Mouse (Mus musculus): ENCODE results near the gene Btnl10. TPM values are rescaled to one million over a fixed set of nuclear protein-coding genes. Genes with fewer than 3 reads are reported as not detected.
A peak's percentile ranks its signal among the peaks of the same experiment; 100 is the strongest.

The Btnl10 gene
- polyA plus RNA-seq, 1 experiment from 2014 or later = not detected

DNA sequence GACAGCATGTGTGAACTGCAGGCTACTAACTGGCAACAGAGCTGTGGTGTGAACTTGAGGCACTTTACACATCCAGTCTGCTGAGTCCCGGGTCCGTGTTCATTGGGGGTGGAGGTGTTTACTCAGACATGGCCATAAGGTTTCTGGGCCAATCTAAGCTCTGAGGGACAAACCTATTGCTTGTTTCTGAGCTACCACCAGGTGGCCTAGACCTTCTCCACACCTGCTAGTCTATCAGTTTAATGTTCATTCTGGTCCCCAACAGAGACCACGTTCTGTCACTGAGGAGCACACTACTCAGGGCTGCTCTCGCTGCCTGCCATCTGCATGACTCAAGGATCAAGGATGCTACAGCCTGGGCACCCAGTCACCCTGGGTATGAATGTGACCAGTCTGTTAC lies 13.9 kb downstream of the Btnl10 start:
- H3K4me2 ChIP-seq = no peak overlapping the region
- WGBS = 65% methylated on average over 4 of the region's 4 CpGs
- no peaks in the 10 kb centered on the region for H3K27me3 ChIP-seq
- H3K27ac ChIP-seq = no peak overlapping the region
- H3K36me3 ChIP-seq = peaks cover 50% of the 10 kb centered on the region
- no peak overlapping the region for H3K9ac ChIP-seq
- no peak overlapping the region for H3K4me3 ChIP-seq
- H3K9me3 ChIP-seq (replicated peaks) = no peaks in the 10 kb centered on the region
- H3K4me1 ChIP-seq (replicated peaks) = peaks cover 14% of the 10 kb centered on the region
- no peak for ATAC-seq (replicated peaks; ENCODE audit: insufficient number of reproducible peaks, insufficient read depth, low FRiP score, low read depth)

DNA sequence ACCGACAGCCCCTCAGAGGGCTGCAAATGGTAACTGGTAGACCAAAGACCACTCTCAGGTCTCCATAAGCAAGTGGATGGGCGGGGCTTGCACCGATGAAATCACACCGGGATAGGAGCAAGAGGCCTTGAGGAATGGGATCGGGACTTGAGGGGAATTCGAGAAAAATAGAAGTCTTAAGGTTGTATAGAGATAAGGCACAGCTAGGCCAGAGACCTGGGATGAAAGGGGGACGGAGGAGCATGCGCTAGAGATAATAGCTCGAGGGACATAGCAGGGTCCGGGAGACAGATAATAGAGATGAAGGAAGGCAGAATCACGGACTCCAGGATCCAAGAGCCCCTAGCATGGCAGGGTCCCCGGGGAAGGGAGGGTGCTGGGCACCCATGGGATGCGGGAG lies 20.2 kb downstream of the Btnl10 start:
- peaks cover 33% of the 10 kb centered on the region for H3K36me3 ChIP-seq
- under 1% methylated on average over 13 of the region's 13 CpGs for WGBS
- H3K9me3 ChIP-seq (replicated peaks) = no peaks in the 10 kb centered on the region
- no peak for ATAC-seq (replicated peaks; ENCODE audit: insufficient number of reproducible peaks, insufficient read depth, low FRiP score, low read depth)
- H3K27ac ChIP-seq = peak overlapping the region; percentile 98
- H3K4me1 ChIP-seq (replicated peaks) = peaks cover 25% of the 10 kb centered on the region
- peaks cover 4% of the 10 kb centered on the region; the same call in 1 of the 2 replicates for H3K27me3 ChIP-seq
- peak overlapping the region; percentile 98 for H3K9ac ChIP-seq
- peak overlapping the region; percentile 90 for H3K4me3 ChIP-seq
- peak overlapping the region; percentile 95 for H3K4me2 ChIP-seq

DNA sequence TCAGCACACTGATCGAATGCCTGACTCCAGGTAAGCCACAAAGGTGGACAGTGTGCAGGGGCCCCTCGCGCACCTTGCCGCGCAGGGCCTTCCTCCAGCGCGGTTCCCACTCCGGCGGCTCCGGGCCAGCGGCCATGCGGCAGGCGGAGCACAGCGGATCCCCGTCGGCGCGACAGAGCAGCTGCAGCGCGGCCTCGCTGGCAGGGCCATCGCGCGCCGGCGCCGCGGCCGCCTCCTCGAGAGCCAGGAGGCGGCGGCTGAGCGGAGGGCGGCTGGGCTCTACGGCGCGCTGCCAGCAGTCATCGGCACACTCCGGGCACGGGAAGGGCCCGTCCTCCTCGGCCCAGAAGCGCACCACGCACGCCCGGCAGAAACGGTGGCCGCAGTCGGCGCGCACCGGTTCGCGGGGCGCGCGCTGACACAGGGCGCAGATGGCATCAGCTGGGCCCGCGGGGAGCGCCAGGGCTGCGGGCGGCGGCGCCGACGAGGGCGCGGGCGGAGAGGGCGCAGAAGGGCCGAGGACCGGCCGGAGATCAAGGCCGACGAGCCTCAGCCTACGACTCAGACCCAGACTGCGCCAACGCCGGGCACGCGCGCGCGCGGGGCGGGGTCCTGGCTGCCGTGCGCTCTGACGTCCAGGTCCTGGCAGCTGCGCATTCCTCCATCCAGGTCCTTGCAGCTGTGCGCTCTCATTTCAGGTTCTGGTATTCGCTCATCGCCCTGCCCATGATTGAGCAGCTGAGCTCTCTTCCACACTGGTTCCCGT lies 20.8 kb downstream of the Btnl10 start, which contains the start of gene Rnf187:
TSS of gene Rnf187 (minus strand) at position 595 of the 766 bp plus-strand sequence.
- peaks cover 5% of the 10 kb centered on the region for H3K27me3 ChIP-seq
- WGBS = under 1% methylated on average over 94 of the region's 95 CpGs
- H3K4me2 ChIP-seq = peak within 1 kb of the TSS; percentile 95
- H3K4me1 ChIP-seq (replicated peaks) = peaks cover 25% of the 10 kb centered on the region
- H3K36me3 ChIP-seq = peaks cover 27% of the 10 kb centered on the region
- peak within 1 kb of the TSS; percentile 98 for H3K27ac ChIP-seq
- H3K9me3 ChIP-seq (replicated peaks) = no peaks in the 10 kb centered on the region
- peak within 1 kb of the TSS; percentile 98 for H3K9ac ChIP-seq
- ATAC-seq (replicated peaks; ENCODE audit: insufficient number of reproducible peaks, insufficient read depth, low FRiP score, low read depth) = peak; percentile 97
- peak within 1 kb of the TSS; percentile 90 for H3K4me3 ChIP-seq

DNA sequence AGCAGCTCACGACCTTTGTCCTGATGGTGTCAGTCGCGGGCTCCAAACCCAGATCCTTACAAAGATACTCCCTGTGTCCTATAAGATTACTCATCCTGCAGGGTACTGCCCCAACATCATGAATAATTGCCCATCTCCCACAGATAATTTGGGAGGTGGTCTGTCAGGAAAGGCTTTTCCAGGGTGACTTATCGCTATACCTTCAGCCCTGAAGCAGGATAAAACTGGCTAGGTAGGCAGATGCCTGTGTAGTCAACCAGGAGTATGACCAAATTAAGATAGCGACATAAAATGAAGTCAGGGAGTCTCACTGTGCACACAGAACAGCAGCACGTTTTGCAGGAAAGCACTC lies 21.4 kb downstream of the Btnl10 start:
- H3K9ac ChIP-seq = peak overlapping the region; percentile 8; the same call in 1 of the 2 replicates
- H3K27ac ChIP-seq = peak overlapping the region; percentile 98
- H3K4me1 ChIP-seq (replicated peaks) = peaks cover 25% of the 10 kb centered on the region
- H3K9me3 ChIP-seq (replicated peaks) = no peaks in the 10 kb centered on the region
- peak overlapping the region; percentile 95 for H3K4me2 ChIP-seq
- H3K36me3 ChIP-seq = peaks cover 21% of the 10 kb centered on the region
- 18% methylated on average over 6 of the region's 6 CpGs for WGBS
- H3K4me3 ChIP-seq = peak overlapping the region; percentile 90
- ATAC-seq (replicated peaks; ENCODE audit: insufficient number of reproducible peaks, insufficient read depth, low FRiP score, low read depth) = no peak
- H3K27me3 ChIP-seq = peaks cover 11% of the 10 kb centered on the region

DNA sequence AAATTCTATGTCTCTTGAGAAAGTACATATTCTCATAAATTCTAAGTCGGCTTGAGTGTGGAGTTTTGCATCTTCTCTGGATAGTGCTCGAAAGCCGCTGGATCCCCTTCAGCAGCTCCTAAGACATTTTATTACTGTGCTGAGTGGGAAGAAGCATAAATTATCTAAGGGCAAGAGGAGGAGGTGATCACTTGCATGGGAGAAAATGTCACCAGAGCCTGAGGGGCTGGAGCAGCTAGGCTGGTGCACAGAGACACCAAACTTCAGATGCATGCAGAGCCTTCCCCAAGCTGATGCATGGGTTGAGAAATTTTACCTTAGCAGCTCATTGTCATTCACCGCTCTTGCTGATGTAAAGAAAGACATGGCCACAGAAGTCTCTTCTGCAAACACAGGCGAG lies 26.4 kb downstream of the Btnl10 start:
- no peaks in the 10 kb centered on the region for H3K9me3 ChIP-seq (replicated peaks)
- no peak overlapping the region for H3K27ac ChIP-seq
- H3K4me1 ChIP-seq (replicated peaks) = peaks cover 12% of the 10 kb centered on the region
- no peak overlapping the region for H3K9ac ChIP-seq
- no peak for ATAC-seq (replicated peaks; ENCODE audit: insufficient number of reproducible peaks, insufficient read depth, low FRiP score, low read depth)
- WGBS = 66% methylated on average over 5 of the region's 5 CpGs
- H3K27me3 ChIP-seq = peaks cover 20% of the 10 kb centered on the region
- no peaks in the 10 kb centered on the region for H3K36me3 ChIP-seq
- no peak overlapping the region for H3K4me2 ChIP-seq
- no peak overlapping the region for H3K4me3 ChIP-seq

DNA sequence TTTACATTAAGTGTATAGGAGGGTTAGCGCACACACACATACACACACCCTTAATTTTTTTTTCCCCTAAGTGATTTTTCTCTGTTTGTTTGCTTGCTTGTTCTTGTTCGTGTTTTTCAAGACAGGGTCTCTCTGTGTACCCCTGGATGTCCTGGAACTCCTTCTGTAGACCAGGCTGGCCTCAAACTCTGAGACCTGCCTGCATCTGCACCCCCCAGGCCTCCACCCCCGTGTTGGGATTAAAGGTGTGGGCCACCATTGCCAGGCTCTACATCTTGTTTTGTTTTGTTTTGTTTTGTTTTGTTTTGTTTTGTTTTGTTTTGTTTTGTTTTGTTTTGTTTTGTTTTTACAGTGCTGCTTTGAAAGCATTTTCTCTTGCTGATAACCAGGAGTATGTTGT lies 29.6 kb downstream of the Btnl10 start:
- 74% methylated on average over 3 of the region's 3 CpGs for WGBS
- ATAC-seq (replicated peaks; ENCODE audit: insufficient number of reproducible peaks, insufficient read depth, low FRiP score, low read depth) = no peak
- Histone ChIP-seq H3K4me3 (no peak overlapping the region), H3K27me3 (peaks cover 36% of the 10 kb centered on the region), H3K27ac (no peak overlapping the region), H3K9me3 (replicated peaks) (no peaks in the 10 kb centered on the region), H3K9ac (no peak overlapping the region), H3K4me1 (replicated peaks) (peaks cover 18% of the 10 kb centered on the region), H3K4me2 (no peak overlapping the region), H3K36me3 (no peaks in the 10 kb centered on the region)

DNA sequence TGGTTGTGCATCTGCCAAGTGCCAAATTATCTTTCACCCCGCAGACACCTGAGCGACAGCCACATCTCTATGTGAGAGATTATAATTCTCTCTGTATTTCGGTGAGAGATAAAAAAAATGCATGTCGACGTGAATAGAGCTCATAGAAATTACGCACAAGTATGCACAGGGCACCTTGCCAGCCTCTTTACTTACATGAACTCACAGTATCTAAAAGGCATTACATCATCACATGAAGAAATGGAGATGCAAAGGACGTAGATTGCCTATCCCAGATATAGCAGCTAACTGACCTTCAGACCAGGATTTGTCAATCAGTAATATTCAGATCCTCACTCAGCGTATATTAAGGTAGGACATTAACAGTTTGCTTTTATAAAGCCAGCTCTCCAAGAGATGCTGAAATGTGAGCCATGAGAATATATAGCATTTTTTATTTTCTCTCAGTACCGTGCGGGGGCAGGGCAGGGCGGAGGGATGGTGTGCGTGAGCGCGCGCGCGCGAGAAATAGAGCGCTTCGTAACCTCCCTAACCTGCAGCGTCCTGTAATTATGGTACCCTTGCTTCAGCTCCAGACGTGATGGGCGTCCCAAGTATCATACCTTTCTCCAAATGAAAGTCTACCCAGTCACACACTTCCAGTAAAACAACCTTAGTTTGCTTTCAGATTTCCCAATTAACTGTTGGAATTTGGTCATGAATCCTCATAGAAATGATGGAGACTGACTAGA lies 30.3 kb downstream of the Btnl10 start:
- no peak for ATAC-seq (replicated peaks; ENCODE audit: insufficient number of reproducible peaks, insufficient read depth, low FRiP score, low read depth)
- Histone ChIP-seq H3K4me2 (peak overlapping the region; percentile 77), H3K9ac (peak overlapping the region; percentile 22), H3K9me3 (replicated peaks) (no peaks in the 10 kb centered on the region), H3K36me3 (no peaks in the 10 kb centered on the region), H3K4me1 (replicated peaks) (peaks cover 19% of the 10 kb centered on the region), H3K27ac (peak overlapping the region; percentile 78), H3K27me3 (peaks cover 32% of the 10 kb centered on the region), H3K4me3 (peak overlapping the region; percentile 49)
- 16% methylated on average over 23 of the region's 23 CpGs for WGBS

DNA sequence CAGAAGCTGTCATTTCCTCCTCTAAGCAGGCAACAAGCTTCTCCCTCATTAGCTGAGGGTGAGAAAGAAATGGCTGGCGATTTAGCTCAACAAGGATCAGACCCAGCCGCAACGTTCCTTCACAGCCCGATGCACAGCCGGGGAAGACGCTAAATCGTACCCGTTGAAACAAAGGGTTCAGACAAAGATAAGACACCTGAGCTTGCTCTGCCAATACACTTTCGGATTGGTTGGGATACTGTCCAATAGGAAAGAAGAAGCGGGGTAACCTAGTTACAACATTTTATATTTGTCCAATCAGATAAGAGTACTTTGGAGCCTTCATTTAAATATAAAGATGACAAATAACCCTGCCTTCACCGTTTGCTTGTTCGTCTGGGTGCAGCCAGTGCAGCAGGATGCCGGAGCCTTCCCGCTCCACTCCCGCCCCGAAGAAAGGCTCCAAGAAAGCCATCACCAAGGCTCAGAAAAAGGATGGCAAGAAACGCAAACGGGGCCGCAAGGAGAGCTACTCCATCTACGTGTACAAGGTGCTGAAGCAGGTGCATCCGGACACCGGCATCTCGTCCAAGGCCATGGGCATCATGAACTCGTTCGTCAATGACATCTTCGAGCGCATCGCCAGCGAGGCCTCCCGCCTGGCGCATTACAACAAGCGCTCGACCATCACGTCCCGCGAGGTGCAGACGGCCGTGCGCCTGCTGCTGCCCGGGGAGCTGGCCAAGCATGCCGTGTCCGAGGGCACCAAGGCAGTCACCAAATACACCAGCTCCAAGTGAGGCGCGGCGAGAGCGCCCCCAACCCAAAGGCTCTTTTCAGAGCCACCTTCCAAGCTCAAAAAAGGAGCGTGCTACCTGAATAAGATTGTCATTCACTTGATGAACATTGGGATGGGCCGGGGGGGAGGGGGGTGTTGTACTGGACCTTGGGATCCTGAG lies 31.1 kb downstream of the Btnl10 start, which contains the start of gene Hist3h2ba:
TSS of gene Hist3h2ba (plus strand) at position 379 of the 938 bp plus-strand sequence.
- Histone ChIP-seq H3K9ac (peak within 1 kb of the TSS; percentile 47), H3K9me3 (replicated peaks) (no peaks in the 10 kb centered on the region), H3K4me2 (peak within 1 kb of the TSS; percentile 77), H3K4me3 (peak within 1 kb of the TSS; percentile 49), H3K36me3 (no peaks in the 10 kb centered on the region), H3K27ac (peak within 1 kb of the TSS; percentile 78), H3K4me1 (replicated peaks) (peaks cover 27% of the 10 kb centered on the region), H3K27me3 (peaks cover 28% of the 10 kb centered on the region)
- ATAC-seq (replicated peaks; ENCODE audit: insufficient number of reproducible peaks, insufficient read depth, low FRiP score, low read depth) = peak; percentile 81
- WGBS = under 1% methylated on average over 48 of the region's 48 CpGs

DNA sequence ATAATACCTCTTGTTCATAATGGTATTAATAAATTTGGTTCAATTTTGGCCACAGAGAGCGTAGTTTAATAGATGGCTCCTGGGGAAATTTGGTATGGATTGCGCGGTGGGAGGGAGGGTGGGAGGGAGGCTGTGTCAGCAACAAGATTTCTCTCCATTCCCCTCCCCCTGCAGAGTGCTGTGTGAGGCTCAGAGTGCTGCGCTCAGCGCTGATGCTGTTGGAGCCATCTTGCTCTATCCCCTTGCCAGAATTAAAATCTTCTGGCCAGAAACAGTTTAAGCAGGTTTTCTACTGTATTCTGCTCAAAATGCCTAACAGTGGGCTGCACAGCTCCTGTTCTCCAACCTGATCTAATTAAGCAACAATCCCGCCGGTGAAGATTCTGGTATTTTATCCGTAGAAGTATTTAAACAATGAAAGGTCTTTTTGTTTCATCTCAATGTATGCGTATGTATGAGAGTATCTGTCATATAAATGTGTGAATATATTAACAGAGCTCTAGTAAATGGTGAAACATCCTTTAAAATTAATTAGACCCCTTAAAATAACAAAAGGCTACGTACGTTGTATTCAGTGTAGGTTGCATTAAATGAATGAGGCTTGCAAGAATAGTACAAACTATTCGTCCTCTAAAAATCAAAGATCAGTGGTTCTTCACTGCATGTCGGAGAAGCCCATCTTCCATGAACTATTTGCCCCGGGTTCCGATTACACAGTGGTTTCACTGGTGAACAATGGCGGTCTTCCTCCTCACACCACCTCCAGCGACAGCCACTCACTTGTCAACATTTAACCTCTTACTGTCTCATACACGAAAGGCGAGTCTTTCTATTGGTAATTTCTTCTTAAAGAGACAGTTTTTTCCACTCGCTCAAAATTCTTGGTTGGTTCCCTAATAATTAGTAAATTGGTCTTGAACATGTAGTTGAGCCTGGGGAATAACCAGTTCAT lies 32.0 kb downstream of the Btnl10 start:
- peaks cover 28% of the 10 kb centered on the region for H3K4me1 ChIP-seq (replicated peaks)
- H3K36me3 ChIP-seq = no peaks in the 10 kb centered on the region
- no peaks in the 10 kb centered on the region for H3K9me3 ChIP-seq (replicated peaks)
- H3K9ac ChIP-seq = peak overlapping the region; percentile 47
- peak overlapping the region; percentile 78; the same call in 1 of the 2 replicates for H3K27ac ChIP-seq
- ATAC-seq (replicated peaks; ENCODE audit: insufficient number of reproducible peaks, insufficient read depth, low FRiP score, low read depth) = no peak; the same call in 1 of the 2 replicates
- peak overlapping the region; percentile 77 for H3K4me2 ChIP-seq
- peak overlapping the region; percentile 49 for H3K4me3 ChIP-seq
- H3K27me3 ChIP-seq = peaks cover 23% of the 10 kb centered on the region
- 18% methylated on average over 20 of the region's 20 CpGs for WGBS

DNA sequence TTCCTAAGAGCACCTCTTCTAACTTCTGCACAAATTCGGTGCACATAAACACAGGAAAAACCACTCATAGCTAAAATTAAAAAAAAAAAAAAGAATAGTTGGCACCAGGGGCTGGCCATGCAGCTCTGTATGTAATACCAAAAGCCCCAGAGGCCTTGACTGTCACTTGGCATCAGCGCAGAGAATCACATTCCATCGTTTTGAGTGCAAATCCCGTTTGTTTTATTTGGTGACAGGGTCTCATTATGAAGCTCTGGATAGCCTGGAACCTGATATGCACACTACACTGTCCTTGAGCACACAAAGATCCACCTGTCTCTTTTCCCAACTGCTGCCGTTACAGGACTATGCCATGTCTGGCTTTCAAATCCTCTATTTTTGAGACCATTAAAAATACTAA lies 33.5 kb downstream of the Btnl10 start:
- Histone ChIP-seq H3K4me2 (no peak overlapping the region), H3K9ac (no peak overlapping the region), H3K4me1 (replicated peaks) (peaks cover 33% of the 10 kb centered on the region), H3K27me3 (peaks cover 23% of the 10 kb centered on the region), H3K4me3 (no peak overlapping the region), H3K27ac (no peak overlapping the region), H3K9me3 (replicated peaks) (no peaks in the 10 kb centered on the region), H3K36me3 (no peaks in the 10 kb centered on the region)
- 80% methylated on average over 5 of the region's 5 CpGs for WGBS
- no peak for ATAC-seq (replicated peaks; ENCODE audit: insufficient number of reproducible peaks, insufficient read depth, low FRiP score, low read depth)
